Mouse (Mus musculus): ENCODE results near the gene Plxnb3. TPM values are rescaled to one million over a fixed set of nuclear protein-coding genes. Genes with fewer than 3 reads are reported as not detected.
"Not testable (repeated sequence)": the region's sequence is repeated elsewhere in the genome, so short reads cannot be mapped to it uniquely, and the experiment has no call there.

Gene Plxnb3
- polyA plus RNA-seq, 1 experiment from 2014 or later = 0.17 TPM

DNA sequence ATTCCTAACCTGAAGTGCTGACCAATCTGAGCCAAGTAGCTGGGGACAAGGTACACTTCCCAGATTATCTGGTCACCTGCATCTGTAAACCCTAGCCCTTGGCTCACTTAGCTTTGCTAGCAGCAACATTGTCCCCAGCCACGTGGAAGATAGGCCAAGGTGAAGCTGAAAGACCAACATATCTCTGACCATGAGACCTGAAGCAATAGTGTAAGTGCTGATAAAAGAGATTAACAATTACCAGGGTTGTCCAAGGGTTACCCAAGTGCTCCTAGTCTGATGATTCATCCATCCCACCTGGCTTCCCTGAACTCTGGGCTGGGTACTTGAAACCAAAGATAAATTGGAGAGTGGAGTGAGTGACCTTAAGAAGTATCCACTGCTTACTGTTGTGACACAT lies 26.0 kb upstream of the Plxnb3 start:
- 47% methylated on average over 1 of the region's 1 CpGs for WGBS
- no peaks in the 10 kb centered on the region for H3K27me3 ChIP-seq (ENCODE audit: control insufficient read depth, insufficient read depth, low read length)
- H3K36me3 ChIP-seq (ENCODE audit: control insufficient read depth, insufficient read depth, low read length) = no peaks in the 10 kb centered on the region
- H3K27ac ChIP-seq (replicated peaks; ENCODE audit: low read depth, low read length) = no peak overlapping the region
- H3K4me1 ChIP-seq (ENCODE audit: control insufficient read depth, insufficient read depth, low read length) = no peaks in the 10 kb centered on the region
- DNase-seq (ENCODE audit: low spot score) (no peak), ATAC-seq (ENCODE audit: insufficient number of reproducible peaks, low FRiP score, low TSS enrichment, low read depth) (no peak)
- no peak overlapping the region for H3K9ac ChIP-seq (ENCODE audit: low read length)
- no peak overlapping the region for H3K4me2 ChIP-seq (ENCODE audit: low read depth, severe bottlenecking)
- no peaks in the 10 kb centered on the region for H3K9me3 ChIP-seq (ENCODE audit: control insufficient read depth, low read length)
- H3K4me3 ChIP-seq (ENCODE audit: low read depth, low read length) = no peak overlapping the region

DNA sequence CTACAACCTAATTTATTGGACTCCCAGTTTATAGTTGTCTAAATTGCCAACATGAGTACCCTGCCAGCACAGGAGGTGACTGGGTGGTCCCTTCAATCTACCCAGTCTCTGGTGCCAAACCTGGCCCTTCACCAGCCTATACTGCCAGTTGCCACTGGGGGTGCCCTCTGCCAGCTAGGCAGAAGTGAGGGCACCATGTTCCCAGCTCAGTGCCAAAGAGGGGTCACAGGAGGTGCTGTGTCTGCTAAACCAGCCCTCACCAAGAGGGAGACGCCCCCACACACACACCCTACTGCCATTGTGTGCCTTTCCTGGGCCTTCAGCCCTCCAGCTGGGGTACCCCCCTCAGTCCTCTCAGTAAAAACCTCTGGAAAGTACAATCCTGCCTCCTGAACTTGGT lies 18.7 kb upstream of the Plxnb3 start:
- ATAC-seq (ENCODE audit: insufficient number of reproducible peaks, low FRiP score, low TSS enrichment, low read depth) = no peak
- Histone ChIP-seq H3K27me3 (ENCODE audit: control insufficient read depth, insufficient read depth, low read length) (peaks cover 3% of the 10 kb centered on the region; the same call in 1 of the 2 replicates), H3K36me3 (ENCODE audit: control insufficient read depth, insufficient read depth, low read length) (no peaks in the 10 kb centered on the region), H3K4me2 (ENCODE audit: low read depth, severe bottlenecking) (no peak overlapping the region), H3K4me1 (ENCODE audit: control insufficient read depth, insufficient read depth, low read length) (no peaks in the 10 kb centered on the region), H3K9me3 (ENCODE audit: control insufficient read depth, low read length) (no peaks in the 10 kb centered on the region), H3K4me3 (ENCODE audit: low read depth, low read length) (no peak overlapping the region), H3K27ac (replicated peaks; ENCODE audit: low read depth, low read length) (no peak overlapping the region), H3K9ac (ENCODE audit: low read length) (no peak overlapping the region)
- WGBS = 45% methylated on average over 1 of the region's 1 CpGs
- no peak for DNase-seq (ENCODE audit: low spot score)

DNA sequence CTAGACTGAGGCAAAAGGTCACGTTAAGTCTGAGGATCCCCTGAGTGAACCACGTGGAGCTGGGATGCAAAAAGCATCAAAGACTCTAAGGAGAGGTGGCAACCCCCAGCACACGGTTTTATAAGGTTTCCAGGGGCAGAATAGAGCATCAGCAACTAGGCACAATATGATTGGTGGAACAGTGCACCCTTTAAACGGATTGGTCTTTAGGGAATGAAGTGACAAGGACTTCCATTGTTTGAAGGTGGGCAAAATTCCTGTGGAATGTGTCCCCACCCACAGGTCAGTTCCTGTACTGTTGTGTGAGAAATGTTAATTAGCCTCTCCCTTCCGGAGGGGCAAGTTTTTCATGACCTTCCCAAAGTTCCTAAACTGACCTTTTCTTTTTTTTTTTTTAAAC lies 17.7 kb upstream of the Plxnb3 start:
- Histone ChIP-seq H3K27ac (replicated peaks; ENCODE audit: low read depth, low read length) (no peak overlapping the region), H3K36me3 (ENCODE audit: control insufficient read depth, insufficient read depth, low read length) (no peaks in the 10 kb centered on the region), H3K4me2 (ENCODE audit: low read depth, severe bottlenecking) (no peak overlapping the region), H3K9me3 (ENCODE audit: control insufficient read depth, low read length) (no peaks in the 10 kb centered on the region), H3K27me3 (ENCODE audit: control insufficient read depth, insufficient read depth, low read length) (peaks cover 3% of the 10 kb centered on the region; the same call in 1 of the 2 replicates), H3K9ac (ENCODE audit: low read length) (no peak overlapping the region), H3K4me3 (ENCODE audit: low read depth, low read length) (no peak overlapping the region), H3K4me1 (ENCODE audit: control insufficient read depth, insufficient read depth, low read length) (no peaks in the 10 kb centered on the region)
- ATAC-seq (ENCODE audit: insufficient number of reproducible peaks, low FRiP score, low TSS enrichment, low read depth) (no peak), DNase-seq (ENCODE audit: low spot score) (no peak)
- 55% methylated on average over 5 of the region's 5 CpGs for WGBS

DNA sequence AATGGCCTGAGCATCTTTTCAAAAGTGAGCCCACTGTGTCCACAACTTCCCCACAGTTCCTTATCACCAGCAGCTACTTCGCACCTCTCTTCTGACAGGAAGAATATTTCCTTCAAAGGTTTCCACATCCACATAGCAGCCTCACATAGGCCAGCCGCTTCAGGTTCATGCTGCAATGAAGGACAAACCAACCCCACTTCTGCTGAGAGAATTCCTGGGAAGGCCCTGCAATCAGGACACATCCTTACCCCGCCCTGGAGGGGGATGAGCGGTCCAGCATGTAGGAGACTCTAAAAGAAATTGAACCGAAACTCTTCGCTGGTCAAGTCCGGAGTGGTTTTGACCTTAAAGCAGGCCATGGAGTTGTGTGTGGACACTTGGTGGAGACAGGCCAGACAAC lies 17.0 kb upstream of the Plxnb3 start:
- H3K27ac ChIP-seq (replicated peaks; ENCODE audit: low read depth, low read length); H3K4me3 ChIP-seq (ENCODE audit: low read depth, low read length); H3K4me1 ChIP-seq (ENCODE audit: control insufficient read depth, insufficient read depth, low read length); ATAC-seq (ENCODE audit: insufficient number of reproducible peaks, low FRiP score, low TSS enrichment, low read depth); H3K9me3 ChIP-seq (ENCODE audit: control insufficient read depth, low read length); H3K9ac ChIP-seq (ENCODE audit: low read length); DNase-seq (ENCODE audit: low spot score); H3K4me2 ChIP-seq (ENCODE audit: low read depth, severe bottlenecking); H3K27me3 ChIP-seq (ENCODE audit: control insufficient read depth, insufficient read depth, low read length); H3K36me3 ChIP-seq (ENCODE audit: control insufficient read depth, insufficient read depth, low read length): not testable (repeated sequence)
- WGBS = 90% methylated on average over 7 of the region's 7 CpGs

DNA sequence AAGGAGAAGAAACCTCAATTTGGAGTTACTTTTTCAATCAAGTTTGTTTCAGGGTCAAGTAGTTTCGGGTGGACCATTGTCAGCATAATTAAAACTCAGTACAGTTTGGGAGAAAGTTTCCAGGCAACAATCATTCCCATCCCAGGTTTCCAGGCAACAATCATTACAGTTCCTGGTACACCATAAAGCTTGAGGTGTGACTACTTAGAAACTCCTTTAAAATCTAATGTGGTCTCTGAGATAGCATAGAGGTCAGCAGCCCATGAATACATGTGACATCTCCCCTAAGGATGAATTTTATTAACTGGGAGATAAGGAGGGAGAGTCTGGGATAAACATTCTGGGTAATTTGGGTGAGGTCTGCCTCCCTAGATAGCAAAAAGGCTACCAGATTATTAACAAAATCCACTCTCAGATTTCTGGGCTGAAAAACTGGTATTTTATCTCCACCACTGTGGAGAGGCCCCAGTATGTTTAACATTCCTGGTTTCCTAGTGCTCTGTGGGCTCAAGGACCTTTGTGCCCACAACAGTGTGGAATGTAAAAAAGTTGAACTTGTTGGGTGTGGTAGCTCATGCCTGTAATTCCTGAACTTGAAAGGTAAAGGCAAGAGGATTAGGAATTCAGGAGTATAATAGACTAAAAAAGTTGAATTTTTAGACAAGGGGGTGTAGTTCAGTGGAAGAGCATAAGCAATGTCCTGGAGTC lies 12.0 kb upstream of the Plxnb3 start:
- Histone ChIP-seq H3K36me3 (ENCODE audit: control insufficient read depth, insufficient read depth, low read length) (no peaks in the 10 kb centered on the region), H3K4me3 (ENCODE audit: low read depth, low read length) (no peak overlapping the region), H3K4me2 (ENCODE audit: low read depth, severe bottlenecking) (no peak overlapping the region), H3K27me3 (ENCODE audit: control insufficient read depth, insufficient read depth, low read length) (no peaks in the 10 kb centered on the region), H3K9ac (ENCODE audit: low read length) (no peak overlapping the region), H3K4me1 (ENCODE audit: control insufficient read depth, insufficient read depth, low read length) (no peaks in the 10 kb centered on the region), H3K27ac (replicated peaks; ENCODE audit: low read depth, low read length) (no peak overlapping the region), H3K9me3 (ENCODE audit: control insufficient read depth, low read length) (no peaks in the 10 kb centered on the region)
- ATAC-seq (ENCODE audit: insufficient number of reproducible peaks, low FRiP score, low TSS enrichment, low read depth) (no peak), DNase-seq (ENCODE audit: low spot score) (no peak)
- WGBS = 84% methylated on average over 1 of the region's 1 CpGs

DNA sequence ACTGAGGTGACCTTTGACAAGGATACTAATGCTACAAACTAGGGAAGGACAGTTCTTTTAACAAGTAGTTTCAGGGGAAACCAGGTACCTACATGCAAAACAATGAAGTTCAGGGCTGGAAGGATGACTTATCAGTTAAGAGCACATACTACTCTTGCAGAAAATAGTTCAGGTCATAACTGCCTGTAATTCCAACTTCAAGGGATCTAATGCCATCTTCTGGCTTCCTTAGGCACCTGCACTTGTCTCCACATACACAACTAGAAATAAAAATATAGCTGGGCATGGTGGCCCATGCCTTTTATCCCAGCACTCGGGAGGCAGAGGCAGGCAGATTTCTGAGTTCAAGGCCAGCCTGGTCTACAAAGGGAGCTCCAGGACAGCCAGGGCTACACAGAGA lies 7.9 kb upstream of the Plxnb3 start:
- Histone ChIP-seq H3K27ac (replicated peaks; ENCODE audit: low read depth, low read length) (no peak overlapping the region), H3K36me3 (ENCODE audit: control insufficient read depth, insufficient read depth, low read length) (no peaks in the 10 kb centered on the region), H3K9me3 (ENCODE audit: control insufficient read depth, low read length) (no peaks in the 10 kb centered on the region), H3K4me1 (ENCODE audit: control insufficient read depth, insufficient read depth, low read length) (no peaks in the 10 kb centered on the region), H3K4me3 (ENCODE audit: low read depth, low read length) (no peak overlapping the region), H3K9ac (ENCODE audit: low read length) (no peak overlapping the region), H3K4me2 (ENCODE audit: low read depth, severe bottlenecking) (no peak overlapping the region), H3K27me3 (ENCODE audit: control insufficient read depth, insufficient read depth, low read length) (no peaks in the 10 kb centered on the region)
- WGBS = 86% methylated on average over 1 of the region's 1 CpGs
- DNase-seq (ENCODE audit: low spot score) (no peak), ATAC-seq (ENCODE audit: insufficient number of reproducible peaks, low FRiP score, low TSS enrichment, low read depth) (no peak)

DNA sequence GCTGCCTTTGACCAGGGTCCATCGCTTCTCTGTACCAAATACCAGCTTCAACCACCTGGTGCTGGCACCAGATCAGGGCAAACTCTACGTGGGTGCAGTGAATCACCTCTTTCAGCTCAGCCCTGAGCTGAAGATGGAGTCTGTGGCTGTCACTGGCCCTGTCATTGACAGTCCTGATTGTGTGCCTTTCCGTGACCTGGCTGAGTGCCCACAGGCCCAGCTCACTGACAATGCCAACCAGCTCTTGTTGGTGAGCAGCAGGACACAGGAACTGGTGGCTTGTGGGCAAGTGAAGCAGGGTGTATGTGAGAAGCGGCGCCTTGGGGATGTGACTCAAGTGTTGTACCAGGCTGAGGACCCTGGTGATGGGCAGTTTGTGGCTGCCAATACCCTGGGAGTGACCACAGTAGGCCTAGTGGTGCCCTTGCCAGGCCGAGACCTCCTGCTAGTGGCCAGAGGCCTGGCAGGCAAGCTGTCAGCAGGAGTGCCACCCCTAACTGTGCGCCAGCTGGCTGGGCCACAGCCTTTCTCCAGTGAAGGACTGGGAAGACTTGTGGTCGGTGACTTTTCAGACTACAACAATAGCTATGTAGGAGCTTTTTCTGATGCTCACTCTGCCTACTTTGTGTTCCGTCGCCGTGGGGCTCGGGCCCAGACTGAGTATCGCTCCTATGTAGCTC lies 1.9 kb downstream of the Plxnb3 start:
- Histone ChIP-seq H3K4me3 (ENCODE audit: low read depth, low read length) (no peak overlapping the region), H3K4me2 (ENCODE audit: low read depth, severe bottlenecking) (no peak overlapping the region), H3K9me3 (ENCODE audit: control insufficient read depth, low read length) (no peaks in the 10 kb centered on the region), H3K4me1 (ENCODE audit: control insufficient read depth, insufficient read depth, low read length) (no peaks in the 10 kb centered on the region), H3K36me3 (ENCODE audit: control insufficient read depth, insufficient read depth, low read length) (no peaks in the 10 kb centered on the region), H3K27ac (replicated peaks; ENCODE audit: low read depth, low read length) (no peak overlapping the region), H3K9ac (ENCODE audit: low read length) (no peak overlapping the region), H3K27me3 (ENCODE audit: control insufficient read depth, insufficient read depth, low read length) (0 out of 2 replicates have a peak, but pooled peaks cover 2% of the 10 kb centered on the region)
- ATAC-seq (ENCODE audit: insufficient number of reproducible peaks, low FRiP score, low TSS enrichment, low read depth) (no peak), DNase-seq (ENCODE audit: low spot score) (no peak)
- WGBS = 89% methylated on average over 13 of the region's 13 CpGs

DNA sequence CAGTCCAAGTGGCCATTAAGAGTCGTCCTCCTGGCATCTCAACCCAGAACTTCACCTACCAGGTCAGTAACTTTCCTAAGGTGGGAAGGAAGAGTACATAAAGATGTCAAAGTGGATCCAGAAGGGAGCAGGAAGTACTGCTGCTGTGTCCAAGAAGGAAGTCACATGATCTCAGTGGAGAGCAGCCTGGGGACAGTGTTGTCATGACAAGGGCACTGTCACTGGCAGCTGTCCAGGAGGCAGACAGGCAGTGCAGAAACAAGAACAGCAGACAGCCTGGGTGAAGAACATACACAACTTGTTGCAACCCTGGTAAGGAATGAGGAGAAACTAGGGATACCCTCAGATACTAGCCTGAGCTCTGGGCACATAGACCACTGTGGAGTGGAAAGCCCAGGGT lies 8.4 kb downstream of the Plxnb3 start:
- Histone ChIP-seq H3K4me2 (ENCODE audit: low read depth, severe bottlenecking) (no peak overlapping the region), H3K36me3 (ENCODE audit: control insufficient read depth, insufficient read depth, low read length) (no peaks in the 10 kb centered on the region), H3K27ac (replicated peaks; ENCODE audit: low read depth, low read length) (no peak overlapping the region), H3K9me3 (ENCODE audit: control insufficient read depth, low read length) (no peaks in the 10 kb centered on the region), H3K4me3 (ENCODE audit: low read depth, low read length) (no peak overlapping the region), H3K9ac (ENCODE audit: low read length) (no peak overlapping the region), H3K4me1 (ENCODE audit: control insufficient read depth, insufficient read depth, low read length) (no peaks in the 10 kb centered on the region), H3K27me3 (ENCODE audit: control insufficient read depth, insufficient read depth, low read length) (0 out of 2 replicates have a peak, but pooled peaks cover 2% of the 10 kb centered on the region)
- no peak for ATAC-seq (ENCODE audit: insufficient number of reproducible peaks, low FRiP score, low TSS enrichment, low read depth)
- 61% methylated on average over 1 of the region's 1 CpGs for WGBS
- DNase-seq (ENCODE audit: low spot score) = no peak

All from limb, embryonic 11.5 days (tissue).